Mouse (Mus musculus): Measurements from ENCODE around the gene Rimbp2. TPM values are rescaled to one million over a fixed set of nuclear protein-coding genes. Genes with fewer than 3 reads are reported as not detected.
"Not testable (repeated sequence)": the region's sequence is repeated elsewhere in the genome, so short reads cannot be mapped to it uniquely, and the experiment has no call there.

Gene Rimbp2
- polyA plus RNA-seq, 1 experiment: 0.08 TPM

- no peak for DNase-seq (ENCODE audit: low read depth)
Observed at GRCm38 (mm10) chr5:128745206-128745605, 208.1 kb downstream of the Rimbp2 start.

DNA sequence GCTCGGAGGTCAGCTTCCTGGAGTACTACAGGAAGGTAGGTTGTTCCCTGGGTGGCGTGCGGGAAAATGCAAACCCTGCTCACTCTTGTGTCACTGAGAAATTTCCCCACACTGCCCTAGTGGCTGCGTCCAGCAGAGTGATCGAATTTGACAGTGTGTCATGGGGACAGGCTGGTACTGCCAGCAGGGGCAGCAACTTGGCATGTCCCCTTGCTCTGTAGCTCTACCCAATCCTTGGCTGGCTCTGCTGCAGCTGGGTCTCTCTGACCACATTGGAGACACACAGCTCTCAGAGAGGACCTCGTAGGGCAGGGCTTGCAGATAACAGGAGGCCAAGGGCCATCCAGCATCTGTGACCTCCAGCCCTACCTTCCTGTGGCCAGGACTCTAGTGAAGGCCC is 208.9 kb downstream of the Rimbp2 start:
- no peak for DNase-seq (ENCODE audit: low read depth)

DNA sequence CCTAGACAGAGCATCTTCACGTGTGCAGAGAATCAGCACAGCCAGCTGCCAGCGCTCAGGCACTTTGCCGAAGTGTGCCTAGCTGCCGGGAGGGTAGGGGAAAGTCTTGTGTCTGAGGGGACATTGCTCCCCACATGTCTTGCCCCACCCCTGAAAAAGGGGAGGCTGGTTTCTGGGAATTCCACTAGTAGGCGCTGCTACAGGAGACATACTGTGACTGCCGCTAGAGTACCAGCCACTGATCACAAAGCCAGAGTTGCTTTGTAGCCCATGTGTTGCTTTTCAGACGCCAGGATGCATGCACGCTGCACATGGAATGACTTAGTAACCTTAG is 213.5 kb downstream of the Rimbp2 start:
- DNase-seq (ENCODE audit: low read depth): no peak

GRCm38 (mm10) chr5:128739168-128739837 is 214.0 kb downstream of the Rimbp2 start:
- no peak for DNase-seq (ENCODE audit: low read depth)

- DNase-seq (ENCODE audit: low read depth): no peak
Observed at GRCm38 (mm10) chr5:128735921-128736320, 217.4 kb downstream of the Rimbp2 start.

GRCm38 (mm10) chr5:128733955-128734354 is 219.3 kb downstream of the Rimbp2 start:
- DNase-seq (ENCODE audit: low read depth): no peak

DNA sequence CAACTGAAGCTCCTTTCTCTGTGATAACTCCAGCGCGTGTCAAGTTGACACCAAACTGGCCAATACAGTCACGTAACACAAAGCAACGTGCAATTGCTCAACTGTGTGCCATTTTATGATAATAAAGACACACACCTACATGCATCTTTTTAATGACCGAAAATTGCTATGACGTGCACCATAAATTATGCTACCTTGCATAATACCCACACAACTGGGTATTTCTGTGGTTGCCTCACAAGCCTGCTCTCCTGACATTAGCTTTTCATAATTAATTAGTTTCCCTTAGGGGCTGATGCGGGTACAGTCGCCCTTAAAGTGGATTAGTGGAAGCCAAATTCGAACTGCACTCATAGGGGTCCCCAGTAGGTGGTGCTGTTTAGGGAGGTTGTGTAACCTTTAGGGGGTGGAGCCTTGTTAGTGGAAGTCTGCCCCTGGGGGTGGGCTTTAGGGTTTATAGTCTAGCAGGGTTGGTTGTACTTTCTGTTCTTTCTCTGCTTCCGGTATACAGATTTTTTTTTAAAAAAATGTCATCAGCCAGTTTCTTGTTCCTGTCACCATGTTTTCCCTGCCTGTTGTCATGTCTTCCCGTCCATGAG is 220.8 kb downstream of the Rimbp2 start:
- DNase-seq (ENCODE audit: low read depth): peak; percentile 60

DNA sequence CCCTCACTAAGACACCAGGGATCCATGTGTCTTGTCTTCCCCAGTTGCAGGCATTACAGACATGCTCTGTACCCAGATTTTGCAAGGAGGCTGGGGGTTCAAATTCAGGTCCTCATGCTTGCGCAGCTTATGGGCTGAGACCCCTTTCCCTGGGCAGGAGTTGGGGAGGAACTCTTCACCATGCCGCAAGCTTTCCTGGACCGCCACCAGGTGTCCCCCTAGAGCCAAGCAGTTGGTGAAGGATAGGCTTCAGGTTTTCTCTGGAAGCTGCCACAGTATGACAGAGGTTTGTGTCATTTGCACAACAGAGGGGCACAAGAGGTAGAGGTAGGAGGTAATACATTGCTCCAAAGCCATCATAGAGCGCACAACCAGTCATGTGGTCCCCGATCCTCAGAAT is 222.7 kb downstream of the Rimbp2 start:
- DNase-seq (ENCODE audit: low read depth): no peak

DNA sequence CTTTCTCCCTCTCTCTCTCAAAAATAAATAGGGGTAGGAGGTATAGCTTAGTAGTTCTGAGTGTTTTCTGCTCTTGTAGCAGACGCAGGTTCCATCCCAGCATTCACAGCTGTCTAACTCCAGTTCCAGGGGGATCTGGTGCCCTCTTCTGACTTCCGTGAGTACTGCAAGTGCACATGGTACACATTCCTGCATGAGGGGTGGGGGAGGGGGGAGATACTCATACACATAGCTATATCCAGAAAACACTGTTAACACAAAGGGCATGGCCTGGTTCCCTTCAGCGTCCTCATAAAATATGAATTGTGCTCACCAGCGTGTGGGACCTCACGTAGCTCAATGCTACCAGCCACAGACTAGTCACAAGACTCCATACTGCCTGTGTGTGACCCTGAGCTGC is 223.9 kb downstream of the Rimbp2 start:
- no peak for DNase-seq (ENCODE audit: low read depth)

DNA sequence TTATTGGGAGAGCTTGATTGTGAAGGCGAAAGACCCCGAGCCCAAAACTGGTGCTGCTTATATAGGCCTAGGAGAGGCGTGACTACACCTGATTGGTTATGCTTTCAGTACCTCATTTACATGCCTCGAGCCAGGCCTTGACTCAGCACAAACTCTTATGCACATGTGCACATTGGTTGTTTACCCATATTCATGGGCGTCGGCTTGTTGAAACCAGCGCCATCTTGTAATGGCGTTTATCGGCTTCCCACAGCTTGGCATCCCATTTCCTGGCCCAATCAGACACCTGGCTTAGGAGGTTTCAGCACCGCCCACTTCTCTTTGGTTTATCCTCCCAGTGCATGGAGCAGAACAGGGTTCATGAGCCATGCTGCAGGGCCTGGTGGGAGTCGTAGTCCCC is 232.8 kb downstream of the Rimbp2 start:
- DNase-seq (ENCODE audit: low read depth): not testable (repeated sequence)

DNA sequence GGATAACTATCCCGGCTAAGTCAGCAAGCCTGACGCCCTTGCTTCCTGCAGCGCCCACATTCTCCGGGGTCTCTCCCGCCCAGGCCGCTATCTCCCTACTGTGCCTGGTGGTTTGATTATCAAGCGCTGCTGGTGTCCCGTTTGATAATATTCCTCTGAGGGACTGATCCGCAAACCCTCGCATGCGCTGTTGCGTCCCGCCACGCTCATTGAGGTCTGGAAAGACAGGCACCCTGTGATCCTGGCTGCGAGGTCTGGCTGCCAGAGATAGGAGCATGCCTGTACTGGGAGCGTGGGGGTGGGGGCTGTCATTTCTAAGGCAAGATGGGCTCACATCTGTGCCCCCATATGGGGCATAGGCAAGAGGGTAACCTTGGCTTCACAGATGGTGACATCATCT is 238.1 kb downstream of the Rimbp2 start:
- DNase-seq (ENCODE audit: low read depth): no peak

GRCm38 (mm10) chr5:128711847-128712246 is 241.4 kb downstream of the Rimbp2 start:
- DNase-seq (ENCODE audit: low read depth): no peak

DNA sequence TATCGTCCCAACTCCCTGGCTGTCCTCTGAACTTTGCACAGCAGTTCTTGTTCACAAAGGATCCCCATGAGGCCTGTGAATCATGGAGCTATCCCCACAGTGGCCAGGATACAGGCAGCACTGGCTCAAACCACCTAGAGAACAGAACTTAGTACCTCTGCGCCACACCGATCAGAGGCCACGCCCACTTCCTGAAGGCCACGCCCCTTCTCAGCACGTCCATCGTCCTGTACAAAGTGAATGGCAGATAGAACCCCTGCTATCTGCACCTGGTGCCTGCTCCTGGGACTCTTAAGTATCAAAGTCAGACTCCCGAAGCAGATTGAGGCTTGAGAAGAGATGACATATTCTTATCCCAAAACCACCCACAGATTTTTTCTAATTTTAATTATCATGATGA is 242.7 kb downstream of the Rimbp2 start:
- no peak for DNase-seq (ENCODE audit: low read depth)

GRCm38 (mm10) chr5:128708929-128709328 is 244.4 kb downstream of the Rimbp2 start:
- no peak for DNase-seq (ENCODE audit: low read depth)

Other genes with a start within 250 kb of the Rimbp2 start
- gene Stx2, start 55.1 kb upstream of the Rimbp2 start, polyA plus RNA-seq (2012; rRNA removed): 25.5 and 46.1 TPM in 2 replicates
- 53.7 and 56.4 TPM in 2 replicates for gene Ran, start 66.6 kb upstream of the Rimbp2 start, polyA plus RNA-seq (2012; rRNA removed)
- gene Adgrd1, start 143.3 kb upstream of the Rimbp2 start, polyA plus RNA-seq (2012; rRNA removed): 10.8 and 16.4 TPM in 2 replicates

Data from gonadal fat pad, adult 2 months (tissue).